Mouse (Mus musculus) stomach, postnatal 0 days (tissue): ENCODE data around the gene Shisal1.

Source experiments
- CTCF ChIP-seq: IDR thresholded peaks from 2 replicates; pipeline ENCODE4 v1.5.1; 2016; ENCODE audit warnings: antibody characterized with exemption, low read depth, mild to moderate bottlenecking, moderate library complexity
- EP300 ChIP-seq: optimal IDR thresholded peaks from 2 replicates; pipeline ENCODE3; 2016; ENCODE audit warnings: antibody characterized with exemption

DNA sequence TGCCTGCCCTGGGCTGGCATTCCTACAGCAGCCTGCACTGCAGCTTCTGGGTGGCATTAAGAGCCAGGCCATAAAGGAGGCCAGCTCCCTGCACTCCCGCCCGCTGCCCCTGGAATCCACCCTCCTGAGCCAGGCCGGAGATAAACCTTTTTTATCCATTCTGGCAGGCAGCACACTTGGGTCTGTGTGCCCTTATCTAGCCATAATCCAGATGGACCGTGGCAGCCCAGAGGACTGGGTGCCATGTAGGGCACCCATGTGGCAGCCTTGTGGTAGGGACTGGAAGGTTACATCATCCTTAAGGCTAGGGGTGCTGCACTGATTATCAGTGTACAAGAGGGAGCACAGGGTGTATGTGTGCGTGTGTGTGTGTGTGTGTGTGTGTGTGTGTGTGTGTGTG lies 16.4 kb downstream of the Shisal1 start:
- TF ChIP-seq EP300 (no peak), CTCF (no peak)
